Mouse (Mus musculus): Measurements from ENCODE around the gene Dgkh.
A peak's percentile ranks its signal among the peaks of the same experiment; 100 is the strongest.

- TF ChIP-seq POLR2A (IDR thresholded peaks at IDR 0.05; ENCODE audit: borderline replicate concordance, extremely low read depth, low read depth, low read length) (peak; percentile 33; the same call in 1 of the 2 replicates), CTCF (IDR thresholded peaks at IDR 0.05; ENCODE audit: insufficient read depth, low read length) (no peak)
These were observed 7.9 kb downstream of the Dgkh start for GRCm38 (mm10) chr14:78724414-78725306.

All from lung, adult 2 months (tissue).